Mouse (Mus musculus) embryo, embryonic 10.5 days (tissue): Measurements from ENCODE around the gene Sytl3.
"Not testable (repeated sequence)": the region's sequence is repeated elsewhere in the genome, so short reads cannot be mapped to it uniquely, and the experiment has no call there.

ENCODE experiments used
- DNase-seq: peaks from one replicate; pipeline ENCODE4 v3.0.0-alpha.2; 2015; ENCODE audit warnings: low spot score

Gene Sytl3

DNA sequence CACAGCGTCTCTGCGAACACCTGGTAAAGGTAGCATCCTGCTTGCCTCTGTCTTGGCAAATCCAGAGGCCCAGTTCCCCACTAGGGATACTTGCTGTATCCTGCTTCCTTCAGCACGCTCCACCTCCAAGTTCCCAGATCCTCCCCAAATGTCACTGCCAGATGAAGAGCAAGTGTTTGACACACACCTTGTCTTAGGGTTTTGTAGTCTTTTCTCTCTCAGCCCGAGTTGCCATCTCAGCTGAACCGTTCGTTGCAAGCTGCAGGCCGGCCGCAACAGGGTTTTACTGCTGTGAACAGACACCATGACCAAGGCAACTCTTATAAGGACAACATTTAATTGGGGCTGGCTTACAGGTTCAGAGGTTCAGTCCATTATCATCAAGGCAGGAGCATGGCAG, 12.1 kb upstream of the Sytl3 start:
- not testable (repeated sequence) for DNase-seq

DNA sequence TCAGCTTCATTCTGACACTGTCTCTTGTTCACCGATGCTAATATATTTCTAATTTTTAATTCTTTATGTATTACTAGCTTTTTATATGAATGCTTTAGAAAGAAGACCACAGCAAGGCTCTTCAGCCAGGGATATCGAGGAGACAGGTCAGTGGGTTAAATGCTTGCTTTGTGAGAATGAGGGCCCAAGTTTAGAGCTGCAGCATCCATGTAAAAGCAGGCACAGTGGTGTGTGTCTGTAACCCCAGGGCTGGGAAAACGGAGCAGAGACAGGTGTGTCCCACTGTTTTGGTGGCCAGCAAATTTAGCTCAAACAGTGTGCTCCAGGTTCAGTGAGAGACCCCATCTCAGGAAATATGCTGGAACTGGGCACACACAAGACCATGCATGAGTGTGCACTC, 11.4 kb upstream of the Sytl3 start:
- DNase-seq, result not testable (repeated sequence)

GRCm38 (mm10) chr17:6650904-6651565, 7.9 kb upstream of the Sytl3 start:
- not testable (repeated sequence) for DNase-seq

- not testable (repeated sequence) for DNase-seq
Measured at GRCm38 (mm10) chr17:6653341-6653946, 5.4 kb upstream of the Sytl3 start.

DNA sequence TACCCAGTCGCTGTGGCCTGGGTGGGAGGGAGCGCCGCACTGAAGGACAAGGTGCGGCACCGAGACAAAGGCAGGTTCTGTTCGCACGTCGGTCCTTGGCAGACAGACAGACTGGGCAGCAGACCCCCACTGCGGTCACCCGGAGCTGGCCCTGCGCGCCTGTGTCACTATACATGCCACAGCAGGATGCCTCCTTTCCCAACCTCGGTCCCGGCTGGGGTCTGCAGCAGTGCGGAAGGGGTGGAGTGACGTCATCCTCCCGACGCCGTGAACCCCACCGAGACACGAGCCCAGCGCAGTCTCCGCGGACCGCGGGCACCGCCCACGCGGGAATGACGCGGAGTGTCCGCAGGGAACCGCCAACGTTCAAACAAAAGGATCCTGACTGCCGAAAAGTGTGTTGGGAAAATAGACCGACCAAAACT, 3.8 kb upstream of the Sytl3 start:
- peak; percentile 87 for DNase-seq

DNA sequence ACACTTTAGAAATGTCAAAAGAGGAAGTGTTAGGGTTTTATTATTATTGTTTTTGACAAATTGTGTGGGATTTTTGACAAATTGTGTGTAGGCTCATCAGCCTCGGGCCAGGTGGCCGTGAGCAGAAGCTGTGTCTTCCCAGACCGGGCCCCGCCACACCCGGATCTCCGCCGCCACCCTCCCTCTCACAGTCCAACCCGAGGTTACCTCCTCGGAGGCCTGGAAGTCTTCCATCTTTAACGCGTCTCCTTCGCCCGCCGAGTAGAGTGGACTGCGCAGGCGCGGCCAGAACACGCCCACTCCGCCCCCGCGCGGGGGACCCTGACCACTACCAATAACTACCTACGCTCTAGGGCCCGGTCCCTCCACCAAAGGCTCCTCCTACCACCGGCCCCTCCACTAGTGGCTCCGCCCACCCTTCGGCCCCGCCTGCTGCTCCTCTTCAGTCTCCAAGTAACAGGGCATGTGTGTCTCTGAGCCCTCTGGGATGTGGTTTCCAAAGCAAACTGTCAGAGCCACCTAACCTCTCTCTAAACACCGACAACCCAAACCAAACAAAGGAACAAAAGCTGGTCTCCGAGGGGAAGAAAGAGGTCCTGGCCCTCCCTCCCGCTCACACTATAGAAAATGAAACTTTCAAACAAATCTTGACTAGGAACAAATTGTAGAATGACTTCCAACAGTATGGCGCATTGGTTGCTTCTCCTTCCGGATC, 3.2 kb upstream of the Sytl3 start, which contains the start of gene Dynlt1f:
Gene Dynlt1f, minus strand, starts transcription at position 334 of the 715 bp plus-strand sequence.
- DNase-seq, result peak; percentile 28

DNA sequence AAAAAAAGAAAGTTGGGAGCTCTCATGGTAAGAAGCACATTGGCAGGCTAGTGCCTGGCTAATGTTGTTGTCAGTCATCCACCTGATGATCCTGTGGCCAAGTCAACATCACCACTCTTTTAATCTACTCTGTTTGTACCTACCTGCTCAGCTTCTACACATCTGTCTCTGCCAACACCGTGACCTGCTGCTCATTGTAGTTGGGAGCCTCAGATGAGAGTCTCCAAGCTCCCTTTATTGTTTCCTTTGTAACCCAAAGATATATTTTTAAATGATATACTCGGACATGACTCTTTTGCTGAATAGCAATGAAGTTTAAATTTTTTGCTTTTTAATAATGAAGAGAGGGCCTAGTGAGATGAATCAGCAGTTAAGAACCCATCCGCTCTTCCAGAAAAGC, 2.4 kb upstream of the Sytl3 start:
- not testable (repeated sequence) for DNase-seq

DNA sequence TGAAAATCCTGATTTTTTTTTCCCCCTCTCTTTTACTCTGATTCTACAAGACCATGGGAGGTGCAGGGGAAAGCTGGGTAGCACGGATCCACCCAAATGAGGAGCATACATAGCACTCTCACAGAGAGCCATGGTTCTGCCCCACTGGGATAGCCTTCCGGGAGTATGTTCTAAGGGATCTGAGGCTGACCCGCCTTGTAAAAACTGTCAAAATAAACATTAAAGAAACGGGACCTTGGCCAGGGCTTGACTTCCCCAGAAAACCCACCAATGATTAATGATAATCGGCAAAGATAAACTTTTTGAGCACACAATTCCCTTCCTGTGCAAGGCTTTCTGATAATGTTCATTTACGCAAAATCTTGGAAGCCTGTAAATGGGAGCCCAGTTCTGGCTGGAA, 1.7 kb downstream of the Sytl3 start:
- DNase-seq, result not testable (repeated sequence)

DNA sequence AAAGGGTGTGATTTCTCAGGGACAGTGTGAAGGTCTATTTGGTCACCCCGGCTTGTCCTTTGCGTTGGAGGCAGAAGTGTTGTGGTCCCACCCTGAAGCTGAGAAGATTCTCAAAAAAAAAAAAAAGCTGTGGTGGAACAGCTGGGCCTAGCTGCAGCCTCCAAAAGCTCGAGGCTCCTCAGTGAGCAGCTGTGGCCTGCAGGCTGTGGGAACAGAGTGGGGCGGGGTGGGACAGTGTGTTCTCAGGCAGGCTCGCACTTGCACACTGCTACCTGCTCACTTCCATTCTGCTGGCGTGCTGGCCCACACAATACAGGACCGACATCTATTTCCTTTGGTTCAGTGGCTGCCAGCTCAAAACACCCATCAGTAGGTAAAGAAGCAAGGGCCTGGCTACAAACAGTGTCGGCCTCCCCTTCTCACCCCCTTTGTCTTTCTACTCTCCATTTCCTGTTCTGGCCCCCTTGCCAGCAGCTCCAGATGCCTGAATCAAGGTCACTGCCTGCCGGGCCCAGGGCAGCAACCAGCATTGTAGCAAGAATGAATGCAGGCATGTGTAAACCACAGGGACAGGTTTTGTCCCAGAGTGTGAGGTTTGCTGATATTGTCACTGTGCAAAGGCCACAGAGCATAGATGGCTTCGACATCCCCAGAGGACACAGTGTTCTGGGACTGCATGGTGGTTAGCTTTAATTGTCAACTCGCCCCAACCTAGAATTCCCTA, 2.4 kb downstream of the Sytl3 start:
- peak; percentile 14 for DNase-seq

DNA sequence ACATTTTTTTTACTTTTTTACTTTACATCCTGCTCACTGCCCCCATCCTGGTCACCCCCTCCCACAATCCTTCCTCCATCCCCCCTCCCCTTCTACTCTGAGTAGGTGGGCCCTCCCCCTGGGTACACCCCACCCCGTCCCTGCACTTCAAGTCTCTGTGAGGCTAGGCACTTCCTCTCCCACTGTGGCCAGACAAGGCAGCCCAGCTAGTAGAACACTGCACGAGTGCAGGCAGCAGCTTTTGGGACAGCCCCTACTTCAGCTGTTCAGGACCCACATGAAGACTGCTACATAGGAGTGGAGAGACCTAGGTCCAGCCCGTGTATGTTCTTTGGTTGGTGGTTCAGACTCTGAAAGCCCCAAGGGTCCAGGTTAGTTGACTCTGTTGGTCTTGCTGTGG, 3.9 kb downstream of the Sytl3 start:
- DNase-seq, result not testable (repeated sequence)

DNA sequence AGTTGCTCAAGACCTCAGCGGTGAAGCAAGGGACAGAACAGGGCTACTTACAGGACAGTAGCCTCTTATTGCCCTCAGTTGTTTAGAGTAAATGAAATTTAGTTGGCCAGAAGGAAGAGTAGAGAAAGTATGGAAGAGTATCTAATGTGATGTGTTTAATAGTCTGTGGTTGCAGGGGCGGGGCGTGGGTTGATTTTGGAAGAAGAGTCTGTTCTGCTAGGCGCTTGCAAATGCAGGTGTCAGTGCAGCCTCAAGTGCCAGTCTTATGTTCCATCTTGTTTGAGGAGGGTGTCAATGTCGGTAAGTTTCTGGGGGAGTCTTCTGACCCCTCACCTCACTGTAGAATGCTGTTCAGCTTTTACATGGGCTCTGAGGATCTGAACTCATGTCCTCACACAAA, 6.5 kb downstream of the Sytl3 start:
- not testable (repeated sequence) for DNase-seq

DNA sequence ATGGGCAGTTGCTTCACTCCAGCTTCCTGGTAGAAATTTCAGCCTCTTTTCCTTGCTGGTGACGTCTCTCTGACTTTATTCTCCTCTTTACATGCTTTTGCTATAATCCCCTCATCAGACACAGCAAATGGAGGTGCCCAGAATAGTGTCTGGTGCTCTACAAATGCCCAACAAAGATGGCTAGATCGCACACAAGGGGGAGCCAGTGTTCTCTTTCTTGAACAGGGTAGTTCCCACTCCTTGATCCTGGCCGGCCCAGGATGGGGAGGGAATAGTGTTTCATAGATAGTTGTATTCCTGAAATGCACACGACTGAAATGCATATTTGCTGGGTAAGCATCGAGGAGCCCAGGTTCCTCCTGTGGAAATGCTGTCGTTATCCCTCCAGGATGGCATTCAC, 9.6 kb downstream of the Sytl3 start:
- DNase-seq, result not testable (repeated sequence)

DNA sequence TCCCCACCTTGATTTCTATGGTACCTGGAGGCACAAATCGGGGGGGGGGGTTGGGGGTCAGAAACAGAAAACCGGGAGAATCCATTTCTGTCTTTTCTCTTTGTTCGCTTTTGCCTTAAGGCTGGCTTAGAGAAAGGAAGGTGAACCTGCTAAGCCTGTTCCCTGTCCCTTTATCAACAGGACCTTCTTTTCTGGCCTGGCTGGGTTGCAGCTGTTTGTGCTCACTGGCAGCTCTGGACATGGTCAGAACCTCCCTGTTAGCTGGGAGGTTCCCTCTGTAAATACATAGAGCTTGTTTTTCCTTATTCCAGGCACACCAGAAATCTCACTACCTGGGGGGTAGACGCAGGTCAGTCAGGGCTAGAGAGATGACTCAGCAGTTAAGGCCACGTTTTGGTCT, 15.4 kb downstream of the Sytl3 start:
- not testable (repeated sequence) for DNase-seq

GRCm38 (mm10) chr17:6678063-6678462, 19.2 kb downstream of the Sytl3 start:
- not testable (repeated sequence) for DNase-seq

- not testable (repeated sequence) for DNase-seq
Measured at GRCm38 (mm10) chr17:6681721-6682120, 22.8 kb downstream of the Sytl3 start.

DNA sequence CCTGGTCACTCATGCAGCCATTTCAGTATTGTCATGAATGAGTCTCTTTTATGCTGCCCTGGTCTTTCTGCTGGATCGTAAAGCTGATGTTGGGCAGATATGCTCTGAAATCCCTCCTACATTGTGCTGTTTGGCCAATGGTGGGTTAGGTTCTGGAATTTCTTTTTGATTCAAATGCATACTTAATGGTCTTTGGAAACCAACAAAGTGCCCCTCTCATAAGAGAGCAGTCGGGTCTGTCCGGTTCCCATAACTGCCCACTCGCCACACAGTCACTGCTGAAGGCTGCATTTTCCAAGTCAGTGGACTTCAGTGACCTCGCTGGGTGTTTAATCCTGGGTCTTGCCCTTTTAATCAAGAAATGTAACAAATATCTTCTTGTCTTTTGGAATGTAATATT, 24.8 kb downstream of the Sytl3 start:
- DNase-seq, result not testable (repeated sequence)

GRCm38 (mm10) chr17:6684464-6685287, 25.8 kb downstream of the Sytl3 start:
- DNase-seq, result not testable (repeated sequence)

DNA sequence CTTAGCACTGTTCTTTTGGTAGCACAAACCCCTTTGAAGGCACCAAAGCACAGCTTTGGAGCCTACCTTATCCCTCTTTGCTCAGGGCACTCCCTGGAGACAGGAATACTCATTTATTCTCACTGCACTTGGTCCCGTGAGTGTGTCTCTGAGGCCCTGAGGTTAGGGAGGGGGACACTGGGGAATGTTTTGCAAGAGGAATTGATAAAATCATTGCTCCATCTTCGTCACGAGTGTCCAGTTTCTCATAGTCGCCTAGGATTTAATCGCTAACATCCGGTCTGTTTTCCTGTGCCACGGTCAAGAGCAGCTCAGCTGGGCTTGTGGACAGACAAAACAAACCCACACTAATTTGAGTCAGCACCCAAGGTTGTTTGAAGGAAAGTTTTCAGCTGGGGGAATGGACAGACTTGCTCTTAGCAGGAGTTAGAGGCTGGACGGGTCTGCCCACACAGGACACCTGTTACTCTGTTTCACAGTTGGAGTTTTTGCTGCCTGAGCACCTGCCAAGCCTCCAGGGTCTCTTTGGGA, 26.5 kb downstream of the Sytl3 start:
- not testable (repeated sequence) for DNase-seq

- not testable (repeated sequence) for DNase-seq
Measured at GRCm38 (mm10) chr17:6686299-6686971, 27.5 kb downstream of the Sytl3 start.

- DNase-seq, result not testable (repeated sequence)
Measured at GRCm38 (mm10) chr17:6689344-6689743, 30.5 kb downstream of the Sytl3 start.
